Mouse (Mus musculus): ENCODE measurements around the gene Kazn. TPM values are rescaled to one million over a fixed set of nuclear protein-coding genes. Genes with fewer than 3 reads are reported as not detected.

Gene Kazn
- polyA plus RNA-seq, 1 experiment from 2014 or later = 10.6 TPM

DNA sequence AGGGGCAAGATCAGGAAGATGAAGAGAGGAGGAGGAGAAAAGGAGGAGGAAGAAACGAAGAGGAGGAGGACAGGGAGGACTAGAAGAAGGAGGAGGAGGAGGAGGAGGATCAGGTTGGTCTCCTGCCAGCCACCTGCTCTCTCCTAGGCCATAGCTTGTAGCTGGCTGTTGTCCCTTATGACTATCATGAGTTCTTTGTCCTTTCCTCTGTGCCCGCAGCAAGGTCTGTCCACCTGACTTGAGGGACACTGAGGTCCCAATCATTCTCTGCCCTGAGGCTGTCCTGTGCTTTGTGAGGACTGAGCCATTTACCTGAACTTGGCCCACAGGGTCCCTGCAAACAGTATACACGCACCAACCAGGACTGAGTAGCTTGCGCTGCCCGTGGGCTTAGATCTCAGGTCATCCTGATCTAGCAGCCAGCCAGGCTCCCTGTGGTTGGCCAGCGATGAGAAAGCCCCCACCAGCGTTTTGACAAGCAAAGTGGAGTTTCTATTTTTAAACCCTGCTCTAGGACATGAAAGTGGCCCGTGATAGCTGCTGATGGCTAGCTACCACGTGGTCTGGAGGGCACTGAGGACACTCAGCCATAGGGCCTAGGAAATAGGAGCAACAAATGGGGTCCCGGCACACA lies 112.4 kb downstream of the Kazn start:
- H3K4me1 ChIP-seq (ENCODE audit: control insufficient read depth, insufficient read depth, low read length) = 0 out of 2 replicates have a peak, but pooled peaks cover 6% of the 10 kb centered on the region
- no peak overlapping the region for H3K27ac ChIP-seq (ENCODE audit: low read depth, low read length)
- no peak overlapping the region for H3K4me3 ChIP-seq (ENCODE audit: low read depth, low read length)
- no peak for ATAC-seq (ENCODE audit: insufficient read depth, low FRiP score, low TSS enrichment)
- WGBS = 82% methylated on average over 10 of the region's 10 CpGs
- H3K4me2 ChIP-seq (ENCODE audit: low read depth) = no peak overlapping the region
- no peak overlapping the region for H3K9ac ChIP-seq (ENCODE audit: low read length)
- no peaks in the 10 kb centered on the region for H3K9me3 ChIP-seq (ENCODE audit: control insufficient read depth, low read length)
- no peak for DNase-seq (ENCODE audit: low spot score)
- H3K27me3 ChIP-seq (ENCODE audit: control insufficient read depth, insufficient read depth, low read length) = no peaks in the 10 kb centered on the region
- no peaks in the 10 kb centered on the region for H3K36me3 ChIP-seq (ENCODE audit: control insufficient read depth, insufficient read depth, low read length)

DNA sequence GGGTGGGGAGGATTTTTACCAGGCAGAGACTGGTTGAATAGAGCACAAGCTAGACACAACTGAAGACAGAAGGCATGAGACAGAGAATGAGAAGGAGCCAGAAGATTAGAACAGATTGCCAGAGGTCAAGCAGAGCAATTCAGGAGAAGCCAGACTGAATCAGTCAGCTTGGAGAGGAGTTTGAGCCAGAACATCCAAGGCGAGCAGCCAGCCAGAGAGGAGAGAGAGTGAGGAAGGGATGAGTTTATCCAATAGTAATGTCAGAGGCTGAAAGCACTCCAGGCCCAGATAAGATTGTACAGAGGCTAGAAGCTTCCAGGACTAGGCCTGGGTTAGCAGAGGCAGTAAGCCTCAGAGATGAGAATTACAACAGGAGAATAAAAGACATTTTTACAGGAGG lies 118.0 kb downstream of the Kazn start:
- 48% methylated on average over 1 of the region's 1 CpGs for WGBS
- DNase-seq (ENCODE audit: low spot score) (no peak), ATAC-seq (ENCODE audit: insufficient read depth, low FRiP score, low TSS enrichment) (no peak)

DNA sequence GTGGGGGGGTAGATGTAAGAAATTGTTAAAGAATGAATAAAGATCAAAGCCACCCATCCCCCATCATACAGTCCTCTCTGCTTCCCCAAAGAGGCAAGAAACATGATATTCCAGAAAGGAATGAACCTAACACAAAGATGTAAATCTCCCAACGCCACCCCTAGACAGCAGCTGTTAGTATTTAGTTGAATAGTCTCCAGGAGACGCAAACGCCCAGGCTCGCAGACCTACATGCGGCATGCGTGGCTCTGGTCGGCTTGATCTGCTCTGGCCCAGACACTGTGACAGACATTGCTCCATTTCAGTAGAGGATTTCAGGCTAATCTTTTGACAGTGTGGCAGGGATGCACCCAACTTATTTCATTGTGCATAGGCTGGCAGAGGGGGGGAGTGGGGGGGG lies 120.7 kb downstream of the Kazn start:
- DNase-seq (ENCODE audit: low spot score) = no peak
- WGBS = 51% methylated on average over 7 of the region's 7 CpGs

More for the DNA sequence above, 118.0 kb downstream of the Kazn start:
- no peaks in the 10 kb centered on the region for H3K36me3 ChIP-seq (ENCODE audit: control insufficient read depth, insufficient read depth, low read length)
- H3K4me1 ChIP-seq (ENCODE audit: control insufficient read depth, insufficient read depth, low read length) = no peaks in the 10 kb centered on the region
- no peaks in the 10 kb centered on the region for H3K27me3 ChIP-seq (ENCODE audit: control insufficient read depth, insufficient read depth, low read length)
- no peak overlapping the region for H3K27ac ChIP-seq (ENCODE audit: low read depth, low read length)
- no peaks in the 10 kb centered on the region for H3K9me3 ChIP-seq (ENCODE audit: control insufficient read depth, low read length)
- no peak overlapping the region for H3K4me2 ChIP-seq (ENCODE audit: low read depth)
- no peak overlapping the region for H3K4me3 ChIP-seq (ENCODE audit: low read depth, low read length)
- H3K9ac ChIP-seq (ENCODE audit: low read length) = no peak overlapping the region

DNA sequence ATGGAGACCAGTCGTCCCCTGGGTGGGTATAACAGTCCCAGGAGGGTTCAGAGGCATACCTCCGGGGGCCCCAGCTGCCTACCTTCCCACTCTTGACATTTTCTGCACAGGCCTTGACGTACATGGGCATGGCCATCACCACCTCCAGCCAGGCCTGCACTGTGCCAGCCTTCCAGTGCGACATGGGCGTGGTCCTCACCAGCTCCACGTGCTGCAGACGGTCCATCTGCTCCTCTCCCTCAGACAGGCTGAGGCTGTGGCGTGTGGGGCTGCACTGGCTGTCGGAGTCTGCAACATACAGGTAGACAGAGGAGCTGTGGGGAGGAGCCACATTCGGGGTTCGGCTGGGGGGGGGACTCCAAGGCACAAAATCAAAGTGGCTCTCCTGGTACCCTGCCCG lies 121.2 kb downstream of the Kazn start:
- no peaks in the 10 kb centered on the region for H3K4me1 ChIP-seq (ENCODE audit: control insufficient read depth, insufficient read depth, low read length)
- no peak for ATAC-seq (ENCODE audit: insufficient read depth, low FRiP score, low TSS enrichment)
- no peak overlapping the region for H3K9ac ChIP-seq (ENCODE audit: low read length)

More for the DNA sequence above, 120.7 kb downstream of the Kazn start:
- H3K27me3 ChIP-seq (ENCODE audit: control insufficient read depth, insufficient read depth, low read length) = no peaks in the 10 kb centered on the region
- H3K4me1 ChIP-seq (ENCODE audit: control insufficient read depth, insufficient read depth, low read length) = no peaks in the 10 kb centered on the region
- H3K4me3 ChIP-seq (ENCODE audit: low read depth, low read length) = no peak overlapping the region
- no peak overlapping the region for H3K4me2 ChIP-seq (ENCODE audit: low read depth)
- H3K9me3 ChIP-seq (ENCODE audit: control insufficient read depth, low read length) = no peaks in the 10 kb centered on the region
- no peaks in the 10 kb centered on the region for H3K36me3 ChIP-seq (ENCODE audit: control insufficient read depth, insufficient read depth, low read length)
- H3K27ac ChIP-seq (ENCODE audit: low read depth, low read length) = no peak overlapping the region
- no peak; the same call in 1 of the 2 replicates for ATAC-seq (ENCODE audit: insufficient read depth, low FRiP score, low TSS enrichment)
- H3K9ac ChIP-seq (ENCODE audit: low read length) = no peak overlapping the region

DNA sequence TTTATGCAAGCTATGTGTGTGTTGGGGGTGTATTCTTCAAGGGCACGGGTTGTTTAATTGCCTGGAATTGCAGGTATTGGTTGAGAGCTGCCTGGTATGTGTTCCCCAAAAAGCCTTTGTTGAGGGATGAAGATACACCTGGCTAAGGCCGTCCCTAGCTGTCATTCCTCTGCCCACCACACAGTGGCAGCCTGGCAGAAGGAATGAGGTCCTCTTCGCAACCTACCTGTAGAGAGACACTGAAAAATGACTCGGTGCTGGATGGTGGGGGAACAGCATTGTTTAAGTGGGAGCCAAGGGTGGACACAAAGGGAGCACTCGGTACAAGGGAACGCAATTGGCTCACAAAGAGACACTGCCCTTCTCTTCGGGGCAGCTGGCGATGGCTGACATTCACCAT lies 125.9 kb downstream of the Kazn start:
- Histone ChIP-seq H3K4me2 (ENCODE audit: low read depth) (no peak overlapping the region), H3K4me3 (ENCODE audit: low read depth, low read length) (no peak overlapping the region), H3K9me3 (ENCODE audit: control insufficient read depth, low read length) (no peaks in the 10 kb centered on the region), H3K36me3 (ENCODE audit: control insufficient read depth, insufficient read depth, low read length) (no peaks in the 10 kb centered on the region), H3K9ac (ENCODE audit: low read length) (no peak overlapping the region), H3K27ac (ENCODE audit: low read depth, low read length) (no peak overlapping the region), H3K4me1 (ENCODE audit: control insufficient read depth, insufficient read depth, low read length) (no peaks in the 10 kb centered on the region), H3K27me3 (ENCODE audit: control insufficient read depth, insufficient read depth, low read length) (no peaks in the 10 kb centered on the region)
- DNase-seq (ENCODE audit: low spot score) (no peak), ATAC-seq (ENCODE audit: insufficient read depth, low FRiP score, low TSS enrichment) (peak; percentile 45; the same call in 1 of the 2 replicates)
- 34% methylated on average over 8 of the region's 8 CpGs for WGBS

More for the DNA sequence above, 121.2 kb downstream of the Kazn start:
- Histone ChIP-seq H3K36me3 (ENCODE audit: control insufficient read depth, insufficient read depth, low read length) (no peaks in the 10 kb centered on the region), H3K27ac (ENCODE audit: low read depth, low read length) (no peak overlapping the region), H3K4me3 (ENCODE audit: low read depth, low read length) (no peak overlapping the region), H3K27me3 (ENCODE audit: control insufficient read depth, insufficient read depth, low read length) (no peaks in the 10 kb centered on the region), H3K9me3 (ENCODE audit: control insufficient read depth, low read length) (no peaks in the 10 kb centered on the region), H3K4me2 (ENCODE audit: low read depth) (no peak overlapping the region)
- WGBS = 79% methylated on average over 12 of the region's 12 CpGs
- DNase-seq (ENCODE audit: low spot score) = no peak

DNA sequence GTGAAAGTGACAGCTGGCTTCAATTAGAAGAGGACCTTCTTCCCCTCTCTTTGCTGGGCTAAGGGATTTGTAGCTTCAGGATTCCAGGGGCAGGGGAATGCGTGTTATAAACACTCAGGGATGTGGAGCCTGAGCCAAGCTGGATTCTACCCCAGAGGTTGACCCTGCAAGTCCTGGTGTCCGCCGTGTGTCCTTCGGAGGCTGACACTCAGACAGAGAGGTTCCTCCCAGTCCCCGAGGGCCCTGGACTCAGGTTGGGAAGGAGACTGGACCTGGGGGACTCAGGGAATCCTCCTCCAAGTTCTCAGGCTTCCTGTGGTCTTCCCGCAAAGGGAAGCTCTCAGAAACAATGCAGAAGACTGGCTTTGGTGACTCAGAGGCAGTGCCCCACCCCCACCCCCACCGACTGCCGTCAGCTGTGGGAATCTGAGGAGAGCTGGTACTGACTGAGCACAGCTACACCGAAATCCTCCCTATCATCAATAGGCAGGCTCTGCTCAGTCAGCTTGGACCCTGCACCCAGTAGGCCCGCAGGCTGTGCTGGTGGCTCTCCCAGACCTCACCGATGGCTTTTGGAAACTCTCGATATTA lies 136.0 kb downstream of the Kazn start:
- no peak for ATAC-seq (ENCODE audit: insufficient read depth, low FRiP score, low TSS enrichment)
- DNase-seq (ENCODE audit: low spot score) = no peak
- H3K27me3 ChIP-seq (ENCODE audit: control insufficient read depth, insufficient read depth, low read length) = no peaks in the 10 kb centered on the region; the same call in 1 of the 2 replicates
- no peaks in the 10 kb centered on the region for H3K36me3 ChIP-seq (ENCODE audit: control insufficient read depth, insufficient read depth, low read length)
- no peaks in the 10 kb centered on the region for H3K9me3 ChIP-seq (ENCODE audit: control insufficient read depth, low read length)
- WGBS = 56% methylated on average over 12 of the region's 12 CpGs
- H3K9ac ChIP-seq (ENCODE audit: low read length) = no peak overlapping the region
- no peak overlapping the region for H3K4me3 ChIP-seq (ENCODE audit: low read depth, low read length)
- H3K27ac ChIP-seq (ENCODE audit: low read depth, low read length) = no peak overlapping the region
- no peaks in the 10 kb centered on the region for H3K4me1 ChIP-seq (ENCODE audit: control insufficient read depth, insufficient read depth, low read length)
- no peak overlapping the region for H3K4me2 ChIP-seq (ENCODE audit: low read depth)

DNA sequence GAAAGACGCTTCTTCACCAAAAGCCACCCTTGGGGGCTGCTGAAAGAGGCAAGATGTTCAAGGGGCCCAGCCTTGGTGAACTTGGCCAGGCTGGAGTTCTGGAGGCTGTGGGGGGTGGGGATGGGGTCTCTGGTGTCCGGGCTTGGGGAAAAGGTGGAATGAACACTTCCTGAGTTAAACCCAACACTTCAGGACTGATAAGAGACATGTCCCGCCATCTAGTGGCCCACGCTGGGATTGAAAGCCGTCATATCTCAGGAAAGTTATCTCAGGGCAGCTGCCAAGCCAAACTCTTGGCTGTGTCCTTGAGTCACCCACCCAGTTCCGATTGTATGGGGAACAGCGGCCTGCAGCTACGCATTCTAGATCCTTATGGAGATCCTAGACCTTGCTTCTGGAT lies 140.9 kb downstream of the Kazn start:
- no peaks in the 10 kb centered on the region for H3K9me3 ChIP-seq (ENCODE audit: control insufficient read depth, low read length)
- no peaks in the 10 kb centered on the region for H3K36me3 ChIP-seq (ENCODE audit: control insufficient read depth, insufficient read depth, low read length)
- no peak overlapping the region for H3K27ac ChIP-seq (ENCODE audit: low read depth, low read length)
- H3K27me3 ChIP-seq (ENCODE audit: control insufficient read depth, insufficient read depth, low read length) = no peaks in the 10 kb centered on the region; the same call in 1 of the 2 replicates
- no peaks in the 10 kb centered on the region for H3K4me1 ChIP-seq (ENCODE audit: control insufficient read depth, insufficient read depth, low read length)
- ATAC-seq (ENCODE audit: insufficient read depth, low FRiP score, low TSS enrichment) (no peak), DNase-seq (ENCODE audit: low spot score) (peak; percentile 83)
- no peak overlapping the region for H3K4me2 ChIP-seq (ENCODE audit: low read depth)
- 22% methylated on average over 8 of the region's 8 CpGs for WGBS
- no peak overlapping the region for H3K4me3 ChIP-seq (ENCODE audit: low read depth, low read length)
- H3K9ac ChIP-seq (ENCODE audit: low read length) = no peak overlapping the region

DNA sequence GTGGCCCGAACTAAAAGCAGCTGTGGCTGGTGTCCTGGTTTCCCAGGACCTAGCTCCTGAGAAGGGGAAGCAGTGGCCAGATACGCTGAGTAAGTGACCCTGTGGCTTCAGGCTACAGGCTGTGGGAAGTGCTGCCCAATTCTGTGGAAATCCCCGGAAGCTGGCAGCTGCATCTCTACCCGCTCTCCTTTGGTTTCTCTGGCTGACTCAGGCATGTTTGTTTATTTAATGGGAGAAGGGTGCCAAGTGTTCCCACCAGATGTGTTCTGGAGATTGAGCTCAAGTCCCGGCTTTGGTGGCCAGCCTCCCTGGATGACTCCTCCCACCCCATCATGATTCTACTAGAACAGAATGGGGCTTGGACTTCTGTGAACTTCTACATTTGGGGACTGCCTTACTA lies 141.3 kb downstream of the Kazn start:
- no peaks in the 10 kb centered on the region for H3K36me3 ChIP-seq (ENCODE audit: control insufficient read depth, insufficient read depth, low read length)
- no peak overlapping the region for H3K27ac ChIP-seq (ENCODE audit: low read depth, low read length)
- no peak for ATAC-seq (ENCODE audit: insufficient read depth, low FRiP score, low TSS enrichment)
- no peaks in the 10 kb centered on the region for H3K4me1 ChIP-seq (ENCODE audit: control insufficient read depth, insufficient read depth, low read length)
- DNase-seq (ENCODE audit: low spot score) = no peak
- no peaks in the 10 kb centered on the region for H3K9me3 ChIP-seq (ENCODE audit: control insufficient read depth, low read length)
- H3K4me2 ChIP-seq (ENCODE audit: low read depth) = no peak overlapping the region
- H3K9ac ChIP-seq (ENCODE audit: low read length) = no peak overlapping the region
- 37% methylated on average over 5 of the region's 5 CpGs for WGBS
- no peaks in the 10 kb centered on the region; the same call in 1 of the 2 replicates for H3K27me3 ChIP-seq (ENCODE audit: control insufficient read depth, insufficient read depth, low read length)
- no peak overlapping the region for H3K4me3 ChIP-seq (ENCODE audit: low read depth, low read length)
